Mouse (Mus musculus) midbrain, embryonic 12.5 days (tissue): ENCODE results near the gene Tmem179b. TPM values are rescaled to one million over a fixed set of nuclear protein-coding genes. Genes with fewer than 3 reads are reported as not detected.
A peak's percentile ranks its signal among the peaks of the same experiment; 100 is the strongest.

Experiments used
- ATAC-seq: fragments of 200-750 bp; cut with Nextera tagmentation; 2 replicates; pipeline ENCODE4 v1.8.0; 2017; ENCODE audit warnings: low read depth, moderate TSS enrichment, moderate library complexity; ENCODE audit not compliant: low FRiP score
- H3K27ac ChIP-seq: fragments of 300-500 bp; sonication (generic); replicated peaks from 2 replicates; pipeline ENCODE4 v1.5.1; 2016; ENCODE audit warnings: mild to moderate bottlenecking
- H3K27me3 ChIP-seq: fragments of 300-500 bp; sonication (generic); 2 replicates; pipeline ENCODE4 v1.6.1; 2016; ENCODE audit warnings: mild to moderate bottlenecking
- H3K36me3 ChIP-seq: fragments of 300-500 bp; sonication (generic); 2 replicates; pipeline ENCODE4 v1.6.1; 2016
- H3K4me1 ChIP-seq: fragments of 300-500 bp; sonication (generic); 2 replicates; pipeline ENCODE4 v1.6.1; 2016
- H3K4me2 ChIP-seq: fragments of 300-500 bp; sonication (generic); replicated peaks from 2 replicates; pipeline ENCODE4 v1.6.1; 2016; ENCODE audit warnings: mild to moderate bottlenecking, moderate library complexity
- H3K4me3 ChIP-seq: fragments of 300-500 bp; sonication (generic); 2 replicates; pipeline ENCODE4 v1.5.1; 2016; ENCODE audit warnings: mild to moderate bottlenecking
- H3K9ac ChIP-seq: fragments of 300-500 bp; sonication (generic); replicated peaks from 2 replicates; pipeline ENCODE4 v1.6.1; 2016; ENCODE audit warnings: mild to moderate bottlenecking, moderate library complexity
- H3K9me3 ChIP-seq: fragments of 300-500 bp; sonication (generic); 2 replicates; pipeline ENCODE4 v1.6.1; 2016; ENCODE audit warnings: mild to moderate bottlenecking
- WGBS: fragments of 180-500 bp; shearing (Covaris S2); methylation state at CpG from one replicate; pipeline ENCODE4 v1.1.7; 2016; 5-methylcytosine and 5-hydroxymethylcytosine counted together
- polyA plus RNA-seq: library from polyadenylated mRNA; unstranded; fragments of >200 nt; fragmentation: Nextera tagmentation; extraction: Ambion mirVana; gene quantifications from 2 replicates; pipeline ENCODE4 v1.2.1, GENCODE M21; 2016

Gene Tmem179b
- polyA plus RNA-seq: 40.4 TPM in 2 replicates

- peak within 1 kb of the TSS; percentile 99 for H3K4me2 ChIP-seq
- peak within 1 kb of the TSS; percentile 98 for H3K27ac ChIP-seq
- peaks cover 37% of the 10 kb centered on the region for H3K36me3 ChIP-seq
- H3K9ac ChIP-seq: peak within 1 kb of the TSS; percentile 94
- H3K4me3 ChIP-seq: peak within 1 kb of the TSS; percentile 79
- peaks cover 33% of the 10 kb centered on the region for H3K4me1 ChIP-seq
- peak; percentile 95 for ATAC-seq
- WGBS: under 1% methylated on average over 68 of the region's 68 CpGs
- no peaks in the 10 kb centered on the region for H3K27me3 ChIP-seq
- no peaks in the 10 kb centered on the region for H3K9me3 ChIP-seq
These were observed at the start of gene Tmem179b for GRCm38 (mm10) chr19:8774086-8774835. TSS of gene Tmem179b (minus strand) at chr19:8774467.

GRCm38 (mm10) chr19:8822696-8823095 lies 48.4 kb upstream of the Tmem179b start:
- Histone ChIP-seq H3K4me1 (peaks cover 30% of the 10 kb centered on the region), H3K36me3 (peaks cover 47% of the 10 kb centered on the region), H3K27ac (no peak overlapping the region), H3K4me3 (peak overlapping the region; percentile 100), H3K4me2 (peak overlapping the region; percentile 94), H3K9me3 (no peaks in the 10 kb centered on the region), H3K27me3 (no peaks in the 10 kb centered on the region), H3K9ac (peak overlapping the region; percentile 99)
- ATAC-seq: no peak
- 72% methylated on average over 8 of the region's 8 CpGs for WGBS

- peak overlapping the region; percentile 99 for H3K27ac ChIP-seq
- no peaks in the 10 kb centered on the region for H3K9me3 ChIP-seq
- H3K27me3 ChIP-seq: no peaks in the 10 kb centered on the region
- peaks cover 44% of the 10 kb centered on the region for H3K4me1 ChIP-seq
- WGBS: 3% methylated on average over 7 of the region's 7 CpGs
- ATAC-seq: no peak
- peak overlapping the region; percentile 99 for H3K9ac ChIP-seq
- peak overlapping the region; percentile 100 for H3K4me3 ChIP-seq
- H3K36me3 ChIP-seq: peaks cover 39% of the 10 kb centered on the region
- peak overlapping the region; percentile 94 for H3K4me2 ChIP-seq
These were observed 46.9 kb upstream of the Tmem179b start for GRCm38 (mm10) chr19:8821146-8821545.

- H3K4me2 ChIP-seq: peak overlapping the region; percentile 94
- peaks cover 38% of the 10 kb centered on the region for H3K36me3 ChIP-seq
- H3K9ac ChIP-seq: peak overlapping the region; percentile 99
- peak overlapping the region; percentile 100 for H3K4me3 ChIP-seq
- peaks cover 50% of the 10 kb centered on the region for H3K4me1 ChIP-seq
- no peaks in the 10 kb centered on the region for H3K27me3 ChIP-seq
- ATAC-seq: peak; percentile 10
- WGBS: under 1% methylated on average over 42 of the region's 48 CpGs
- H3K9me3 ChIP-seq: no peaks in the 10 kb centered on the region
- peak overlapping the region; percentile 99 for H3K27ac ChIP-seq
These were observed 46.2 kb upstream of the Tmem179b start for GRCm38 (mm10) chr19:8820424-8820956.

- Histone ChIP-seq H3K4me2 (peak within 1 kb of the TSS; percentile 94), H3K4me3 (peak within 1 kb of the TSS; percentile 100), H3K9ac (peak within 1 kb of the TSS; percentile 99), H3K27me3 (no peaks in the 10 kb centered on the region), H3K27ac (peak within 1 kb of the TSS; percentile 99), H3K36me3 (peaks cover 38% of the 10 kb centered on the region), H3K4me1 (peaks cover 55% of the 10 kb centered on the region), H3K9me3 (no peaks in the 10 kb centered on the region)
- peak; percentile 97 for ATAC-seq
- under 1% methylated on average over 81 of the region's 83 CpGs for WGBS
These were observed 45.5 kb upstream of the Tmem179b start, which contains the start of gene Hnrnpul2 for GRCm38 (mm10) chr19:8819596-8820423. TSS of gene Hnrnpul2 (plus strand) at chr19:8820010.

- under 1% methylated on average over 33 of the region's 33 CpGs for WGBS
These were observed 44.7 kb upstream of the Tmem179b start, which contains the start of gene Ttc9c for GRCm38 (mm10) chr19:8818801-8819595. TSS of gene Ttc9c (minus strand) at chr19:8819333.

GRCm38 (mm10) chr19:8818301-8818798 lies 44.1 kb upstream of the Tmem179b start:
- Histone ChIP-seq H3K27me3 (no peaks in the 10 kb centered on the region), H3K9ac (peak overlapping the region; percentile 86), H3K27ac (peak overlapping the region; percentile 99), H3K4me1 (peaks cover 55% of the 10 kb centered on the region), H3K4me3 (peak overlapping the region; percentile 100), H3K4me2 (peak overlapping the region; percentile 94), H3K36me3 (peaks cover 37% of the 10 kb centered on the region), H3K9me3 (no peaks in the 10 kb centered on the region)
- ATAC-seq: no peak
- WGBS: 32% methylated on average over 14 of the region's 14 CpGs

More at GRCm38 (mm10) chr19:8818801-8819595, 44.7 kb upstream of the Tmem179b start, which contains the start of gene Ttc9c:
- Histone ChIP-seq H3K9ac (peak within 1 kb of the TSS; percentile 99), H3K27me3 (no peaks in the 10 kb centered on the region), H3K27ac (peak within 1 kb of the TSS; percentile 99), H3K4me3 (peak within 1 kb of the TSS; percentile 100), H3K9me3 (no peaks in the 10 kb centered on the region), H3K36me3 (peaks cover 37% of the 10 kb centered on the region), H3K4me1 (peaks cover 57% of the 10 kb centered on the region), H3K4me2 (peak within 1 kb of the TSS; percentile 94)
- ATAC-seq: peak; percentile 93

- Histone ChIP-seq H3K9me3 (no peaks in the 10 kb centered on the region), H3K36me3 (peaks cover 44% of the 10 kb centered on the region), H3K4me1 (peaks cover 42% of the 10 kb centered on the region), H3K4me3 (peak overlapping the region; percentile 19), H3K27ac (no peak overlapping the region), H3K9ac (peak overlapping the region; percentile 47), H3K4me2 (peak overlapping the region; percentile 94), H3K27me3 (no peaks in the 10 kb centered on the region)
- WGBS: 37% methylated on average over 3 of the region's 3 CpGs
- ATAC-seq: no peak
These were observed 42.7 kb upstream of the Tmem179b start for GRCm38 (mm10) chr19:8817001-8817400.

- H3K9ac ChIP-seq: no peak overlapping the region
- peaks cover 35% of the 10 kb centered on the region for H3K4me1 ChIP-seq
- no peak overlapping the region for H3K4me3 ChIP-seq
- peaks cover 54% of the 10 kb centered on the region for H3K36me3 ChIP-seq
- ATAC-seq: no peak
- no peak overlapping the region for H3K4me2 ChIP-seq
- H3K9me3 ChIP-seq: no peaks in the 10 kb centered on the region
- H3K27ac ChIP-seq: no peak overlapping the region
- WGBS: 82% methylated on average over 11 of the region's 11 CpGs
- H3K27me3 ChIP-seq: no peaks in the 10 kb centered on the region
These were observed 41.5 kb upstream of the Tmem179b start for GRCm38 (mm10) chr19:8815812-8816211.

- ATAC-seq: no peak
- H3K36me3 ChIP-seq: peaks cover 66% of the 10 kb centered on the region
- WGBS: 91% methylated on average over 5 of the region's 5 CpGs
These were observed 32.5 kb upstream of the Tmem179b start for GRCm38 (mm10) chr19:8806810-8807209.

More at GRCm38 (mm10) chr19:8806810-8807209, 32.5 kb upstream of the Tmem179b start:
- H3K27ac ChIP-seq: no peak overlapping the region
- H3K4me1 ChIP-seq: peaks cover 11% of the 10 kb centered on the region
- no peaks in the 10 kb centered on the region for H3K27me3 ChIP-seq
- no peak overlapping the region for H3K4me2 ChIP-seq
- H3K4me3 ChIP-seq: no peak overlapping the region
- no peak overlapping the region for H3K9ac ChIP-seq
- no peaks in the 10 kb centered on the region for H3K9me3 ChIP-seq
